Mouse (Mus musculus) right cerebral cortex, postnatal 14 days (tissue): ENCODE results near the gene Pnma1.
A peak's percentile ranks its signal among the peaks of the same experiment; 100 is the strongest.

Experiments
- DNase-seq: peaks from one replicate; pipeline ENCODE4 v3.0.0; 2022

The Pnma1 gene

GRCm38 (mm10) chr12:84152352-84153190 lies 4.3 kb upstream of the Pnma1 start:
- DNase-seq: no peak

DNA sequence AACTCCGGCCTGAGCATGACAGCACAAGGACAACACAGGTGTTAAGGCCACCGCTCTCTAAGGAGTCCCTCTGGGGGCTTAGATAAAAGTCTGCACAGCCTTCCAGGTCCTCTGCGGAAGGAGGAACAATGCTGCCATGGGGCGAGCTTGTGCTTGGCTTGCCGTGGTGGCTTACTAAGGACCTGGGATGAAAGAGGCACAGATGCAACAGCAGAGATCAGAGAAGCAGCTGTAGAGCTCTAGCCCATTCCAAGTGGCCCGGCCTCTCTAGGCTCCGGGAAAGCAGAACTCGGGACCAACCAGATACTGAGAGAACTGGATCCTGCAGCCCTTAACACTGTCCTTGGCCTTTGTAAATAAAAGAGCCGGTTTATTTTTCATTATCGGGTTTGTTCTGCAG lies 3.6 kb upstream of the Pnma1 start:
- DNase-seq: no peak

DNA sequence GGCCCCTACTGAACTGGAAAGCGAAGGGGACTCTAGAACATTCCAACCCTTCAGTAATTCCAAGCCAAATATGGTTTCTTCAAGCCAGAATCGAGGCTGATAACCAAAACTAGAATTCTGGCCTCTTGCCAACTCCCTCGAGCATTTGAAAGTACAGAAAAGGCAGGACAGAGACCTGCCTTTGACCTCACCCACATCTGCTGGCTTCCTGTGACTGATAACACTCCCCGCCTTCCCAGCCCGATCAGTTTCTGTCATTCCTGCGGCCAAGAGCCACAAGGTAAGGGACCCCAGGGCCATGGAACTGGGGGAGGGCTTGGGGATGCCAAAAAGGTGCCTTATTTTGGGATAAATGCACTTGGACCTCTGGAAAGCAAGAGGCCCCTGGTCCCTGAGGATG lies 2.7 kb upstream of the Pnma1 start:
- no peak for DNase-seq

- no peak for DNase-seq
Observed at GRCm38 (mm10) chr12:84149971-84150370, 1.7 kb upstream of the Pnma1 start.

DNA sequence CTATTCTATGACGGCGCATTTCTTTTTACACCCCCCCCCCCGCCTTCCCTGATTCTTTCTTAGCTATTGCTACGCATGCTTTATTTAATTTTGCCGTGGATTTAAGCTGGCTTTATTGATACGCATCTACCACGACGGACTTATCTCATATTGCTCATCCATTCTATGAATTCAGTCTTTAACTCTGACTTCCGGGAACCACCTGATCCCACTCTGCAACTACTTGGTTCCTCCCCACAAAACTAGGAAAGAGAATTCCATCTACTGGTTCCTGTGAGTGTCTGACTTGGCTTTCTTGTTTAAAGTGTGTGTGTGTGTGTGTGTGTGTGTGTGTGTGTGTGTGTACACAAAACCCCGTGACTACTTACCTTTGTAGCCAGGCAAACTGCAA lies 328 bp upstream of the Pnma1 start:
- no peak for DNase-seq

DNA sequence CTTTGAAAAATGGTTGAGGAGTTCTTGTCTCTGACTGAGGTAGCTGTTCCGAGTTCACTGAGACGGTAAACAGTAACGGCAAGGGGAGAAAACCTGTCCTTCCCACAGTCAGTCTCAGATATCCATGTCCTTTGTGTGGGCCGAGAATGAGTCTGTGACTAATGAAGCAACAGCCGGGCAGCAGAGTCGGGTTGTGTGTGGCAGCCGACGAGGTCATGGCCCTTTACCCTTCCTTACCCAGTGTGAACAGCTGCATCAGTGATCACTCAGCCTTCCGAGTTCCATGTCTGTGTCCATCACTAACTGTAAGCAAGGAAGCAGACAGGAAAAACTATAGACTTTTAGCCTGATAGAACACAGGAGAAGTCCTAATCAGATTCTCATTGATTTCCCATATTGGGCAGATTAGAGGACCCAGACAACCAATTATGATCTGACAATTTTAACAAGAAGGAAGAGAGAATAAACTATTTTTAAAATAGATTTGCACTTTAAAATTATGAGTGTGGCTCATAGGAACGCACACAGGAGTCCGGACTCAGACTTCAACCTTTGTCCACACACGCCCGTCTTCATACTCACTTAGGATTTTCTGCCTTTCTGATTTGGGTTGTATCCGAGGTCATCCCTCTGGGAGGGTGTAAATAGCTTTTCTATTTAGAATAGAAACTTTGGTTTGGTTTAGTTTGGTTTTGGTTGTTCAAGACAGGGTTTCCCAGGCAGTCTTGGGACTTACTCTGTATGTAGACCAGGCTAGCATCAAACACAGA lies 5.8 kb downstream of the Pnma1 start:
- no peak for DNase-seq

DNA sequence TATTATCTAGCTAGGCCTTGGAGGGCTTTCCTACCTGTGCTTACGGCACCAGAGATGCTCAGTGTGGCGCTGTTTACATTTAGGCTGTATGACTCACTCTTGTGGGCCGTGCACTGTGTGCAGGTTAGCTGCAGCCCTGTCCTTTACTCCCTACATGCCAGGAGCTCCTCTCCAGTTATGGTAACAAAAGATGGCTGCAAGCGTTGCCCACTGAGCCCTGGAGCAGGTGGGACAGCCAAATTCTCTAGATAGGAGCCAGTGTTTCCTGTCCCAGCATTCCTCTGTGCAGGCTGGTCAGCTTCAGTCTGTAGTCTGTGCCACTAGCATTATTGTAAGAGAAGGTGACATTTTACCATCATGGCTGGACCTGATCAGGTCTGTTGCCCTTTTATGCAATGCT lies 7.0 kb downstream of the Pnma1 start:
- no peak for DNase-seq

DNA sequence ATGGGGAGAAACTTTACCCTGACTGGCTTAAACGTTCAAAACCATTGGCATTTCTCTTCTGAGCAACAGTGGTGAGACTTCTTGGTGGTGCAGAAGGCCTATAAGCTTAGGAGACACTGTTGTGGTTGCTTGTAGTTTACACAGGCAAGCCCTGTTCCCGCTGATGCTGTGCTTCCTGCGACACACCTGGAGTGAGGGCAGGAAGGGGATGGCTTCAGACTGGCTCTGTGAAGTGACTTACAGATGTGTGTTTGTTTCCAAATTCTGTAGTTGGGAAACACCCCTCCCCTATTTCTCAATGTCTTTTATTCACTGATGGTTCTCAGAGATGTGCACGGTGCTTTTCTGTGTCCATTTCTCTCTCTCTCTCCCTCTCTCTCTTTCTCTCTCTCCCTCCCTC lies 8.2 kb downstream of the Pnma1 start:
- DNase-seq: no peak

DNA sequence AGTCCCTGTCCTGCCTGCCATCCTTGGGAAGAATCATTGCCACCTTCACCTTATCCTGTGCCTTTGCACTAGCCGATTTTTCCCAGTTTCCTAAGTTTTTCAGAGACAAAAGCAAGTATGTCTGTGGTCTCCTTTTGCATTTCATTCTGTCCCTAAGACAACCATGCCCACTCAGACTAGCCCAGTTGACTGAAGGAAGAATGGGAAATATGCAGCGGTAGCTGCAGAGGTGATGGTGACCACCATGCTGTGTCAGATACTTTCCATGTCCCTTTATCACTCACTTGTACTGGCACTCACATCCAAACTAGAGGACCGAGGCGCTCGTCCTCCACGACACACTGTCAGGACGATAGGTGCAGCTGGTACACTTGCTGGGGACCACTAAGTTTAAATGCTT lies 11.2 kb downstream of the Pnma1 start:
- DNase-seq: no peak

- no peak for DNase-seq
Observed at GRCm38 (mm10) chr12:84132265-84132664, 16.0 kb downstream of the Pnma1 start.

DNA sequence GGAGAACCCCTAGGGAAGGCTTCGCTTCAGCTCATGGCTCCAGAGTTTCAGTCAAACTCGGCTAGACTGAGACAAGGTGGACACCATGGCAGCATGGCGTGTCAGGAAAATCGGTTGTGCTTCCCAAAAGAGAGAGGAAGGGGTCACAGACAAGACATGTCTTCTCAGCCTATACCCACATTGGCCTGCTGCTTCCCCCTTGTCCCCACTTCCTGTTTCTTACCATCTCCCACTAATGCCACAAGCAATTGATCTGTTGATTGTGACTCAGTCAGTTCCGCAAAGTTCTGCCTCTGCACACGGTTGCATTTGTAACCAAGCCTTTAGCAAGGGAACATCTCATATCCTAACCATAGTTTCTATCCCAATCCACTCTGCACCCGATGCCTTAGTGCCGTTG lies 18.4 kb downstream of the Pnma1 start:
- no peak for DNase-seq

GRCm38 (mm10) chr12:84128576-84128975 lies 19.7 kb downstream of the Pnma1 start:
- DNase-seq: no peak

DNA sequence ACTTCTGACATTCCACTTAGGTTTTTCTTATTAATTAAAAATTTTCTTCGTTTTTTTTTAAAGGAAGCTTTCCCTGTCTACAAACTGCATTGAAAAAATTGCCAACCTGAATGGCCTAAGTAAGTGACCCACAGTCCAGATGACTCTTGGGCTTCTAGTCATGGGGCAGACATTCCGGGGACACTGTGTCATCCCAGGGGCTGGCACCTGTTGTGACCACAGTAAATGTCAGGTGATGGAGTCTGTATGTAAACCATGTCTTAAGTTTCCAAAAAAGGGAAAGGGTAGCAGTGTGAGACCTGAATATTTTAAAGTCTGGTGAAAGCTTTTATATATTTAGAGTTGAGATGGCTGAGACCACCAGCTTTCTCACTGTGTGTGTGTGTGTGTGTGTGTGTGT lies 21.4 kb downstream of the Pnma1 start:
- no peak for DNase-seq

DNA sequence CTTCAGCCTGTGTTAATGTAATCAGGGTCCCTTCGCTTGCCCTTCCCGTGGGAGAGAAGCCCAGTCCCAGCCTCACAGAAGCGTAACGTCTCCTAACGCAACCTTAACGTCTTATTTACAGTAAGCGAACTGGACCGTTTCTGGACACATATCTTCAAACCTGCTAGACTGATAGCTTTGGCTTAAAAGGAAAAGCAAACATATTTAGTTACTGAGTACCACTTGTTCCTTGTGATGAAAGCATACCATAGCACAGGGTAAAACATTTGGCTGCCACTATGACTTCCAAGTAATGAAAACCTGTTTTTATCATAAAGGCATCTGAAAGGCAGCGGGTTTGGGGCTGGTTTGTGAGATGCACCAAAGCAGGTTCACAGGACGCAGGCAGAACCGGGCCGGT lies 22.4 kb downstream of the Pnma1 start:
- DNase-seq: no peak

GRCm38 (mm10) chr12:84119584-84119983 lies 28.7 kb downstream of the Pnma1 start:
- DNase-seq: no peak

DNA sequence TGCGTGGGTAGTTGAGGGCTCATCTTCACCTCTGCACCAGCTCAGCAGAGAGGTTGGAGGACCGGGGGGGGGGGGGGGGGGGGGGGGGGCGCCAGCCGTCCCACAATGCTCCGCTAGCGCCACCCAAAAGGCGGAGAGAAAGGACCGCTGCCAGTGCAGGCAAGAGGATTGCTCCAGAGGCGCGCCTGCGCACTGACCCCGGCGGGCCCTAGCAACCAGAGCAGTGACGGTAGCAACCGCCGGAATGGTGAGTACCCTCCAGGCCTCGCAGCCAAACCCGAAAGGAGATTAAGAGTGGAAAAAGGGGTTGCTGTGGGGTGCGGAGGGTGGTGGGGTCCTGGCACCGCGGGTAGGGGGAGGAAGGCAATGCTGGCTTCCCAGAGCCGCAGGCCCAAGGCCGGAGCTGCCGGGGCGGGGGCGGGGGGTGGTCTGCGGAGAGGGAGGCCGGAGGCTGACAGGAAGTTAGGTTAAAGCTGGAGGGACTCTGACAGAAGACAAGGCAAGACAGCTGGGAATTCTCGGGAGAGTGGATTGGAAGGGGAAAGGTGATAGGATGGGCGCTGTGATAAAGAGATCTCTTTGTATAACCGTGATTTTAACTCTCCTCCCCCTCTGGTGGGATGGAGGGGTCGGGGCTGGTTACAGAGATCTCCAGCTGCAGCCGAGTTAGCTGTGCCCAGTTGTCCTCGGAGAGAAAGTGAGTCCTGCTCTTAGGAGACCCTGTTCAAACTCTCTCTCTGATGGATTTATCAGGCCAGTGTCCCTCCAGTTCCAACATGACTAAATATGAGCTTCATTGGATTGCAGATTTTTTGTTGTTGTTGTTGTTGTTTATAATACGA lies 33.9 kb downstream of the Pnma1 start, which contains the start of gene Dnal1:
Dnal1 (plus strand) TSS at position 214 of the 842 bp plus-strand sequence.
- peak; percentile 92 for DNase-seq

DNA sequence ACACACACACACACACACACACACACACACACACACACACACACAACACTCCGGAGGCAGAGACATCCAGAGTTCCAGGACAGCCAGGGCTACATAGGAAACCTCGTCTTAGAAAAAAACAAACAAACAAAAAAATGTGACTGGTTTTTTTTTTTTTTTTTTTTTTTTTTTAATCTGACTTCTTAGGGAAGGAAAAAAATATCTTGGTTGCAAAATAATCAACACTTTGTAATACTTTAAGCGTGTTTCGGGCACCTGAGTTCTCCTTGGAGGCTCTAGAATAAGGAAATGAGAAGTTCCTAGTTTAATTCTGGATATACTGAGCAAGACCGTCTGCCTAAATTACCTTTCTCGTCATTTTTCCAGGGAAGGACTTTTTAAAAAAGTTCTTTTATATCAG lies 34.6 kb downstream of the Pnma1 start:
- DNase-seq: no peak

GRCm38 (mm10) chr12:84110814-84111213 lies 37.5 kb downstream of the Pnma1 start:
- no peak for DNase-seq

GRCm38 (mm10) chr12:84109924-84110323 lies 38.4 kb downstream of the Pnma1 start:
- DNase-seq: no peak

GRCm38 (mm10) chr12:84107692-84108091 lies 40.6 kb downstream of the Pnma1 start:
- no peak for DNase-seq

DNA sequence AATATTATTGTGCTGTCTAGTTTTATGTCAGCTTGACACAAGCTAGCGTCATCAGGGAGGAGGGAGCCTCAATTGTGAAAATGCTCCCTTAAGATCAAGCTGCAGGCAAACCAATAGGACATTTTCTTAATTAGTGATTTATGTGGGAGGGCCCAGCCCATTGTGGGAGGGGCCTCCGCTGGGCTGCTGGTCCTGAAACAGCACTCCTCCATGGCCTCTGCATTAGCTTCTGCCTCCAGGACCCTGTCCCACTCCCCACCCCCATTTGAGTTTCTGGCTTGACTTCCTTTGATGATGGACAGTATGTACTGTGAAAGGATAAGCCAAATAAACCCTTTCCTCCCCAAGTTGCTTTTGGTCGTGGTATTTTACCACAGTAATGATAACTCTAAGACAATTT lies 41.3 kb downstream of the Pnma1 start:
- DNase-seq: no peak

DNA sequence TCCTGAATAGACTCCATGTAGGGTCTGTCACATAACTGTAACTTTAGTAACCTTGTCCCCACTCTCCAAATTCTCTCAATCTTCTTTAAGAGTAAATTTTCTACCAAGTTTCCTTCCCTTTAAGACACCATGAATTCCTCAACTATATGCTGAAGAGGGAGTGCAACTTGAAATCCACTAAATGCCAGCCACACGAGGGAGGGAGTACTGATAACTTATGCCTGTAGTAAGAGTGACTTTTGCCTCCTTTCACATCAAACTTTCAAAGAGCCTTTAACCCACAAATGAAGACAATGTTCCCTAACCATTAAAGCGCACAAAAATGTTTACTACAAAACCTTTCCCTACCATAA lies 46.8 kb downstream of the Pnma1 start:
- DNase-seq: no peak
